Mouse (Mus musculus): ENCODE measurements around the gene Msln.

Msln gene

DNA sequence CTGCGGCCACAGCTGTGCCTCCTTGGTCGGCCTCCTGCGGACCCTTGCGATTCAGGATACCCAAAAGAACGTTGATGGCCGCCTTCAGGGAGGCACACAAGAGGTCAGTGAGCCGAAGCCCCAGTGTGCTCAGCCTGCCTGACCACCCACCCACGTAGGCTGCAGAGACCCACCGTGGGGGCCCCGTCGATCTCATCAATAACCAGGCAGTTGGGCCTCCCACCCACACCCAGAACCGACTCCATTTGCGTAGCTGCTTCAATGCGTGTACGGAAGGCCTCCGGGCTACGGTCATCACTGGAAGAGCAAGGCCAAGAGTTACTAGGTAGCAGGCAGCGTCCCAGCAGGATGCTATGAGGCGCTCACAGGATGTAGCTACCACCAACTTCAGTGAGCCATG lies 30.7 kb downstream of the Msln start:
- no peak for DNase-seq (ENCODE audit: low read depth)

DNA sequence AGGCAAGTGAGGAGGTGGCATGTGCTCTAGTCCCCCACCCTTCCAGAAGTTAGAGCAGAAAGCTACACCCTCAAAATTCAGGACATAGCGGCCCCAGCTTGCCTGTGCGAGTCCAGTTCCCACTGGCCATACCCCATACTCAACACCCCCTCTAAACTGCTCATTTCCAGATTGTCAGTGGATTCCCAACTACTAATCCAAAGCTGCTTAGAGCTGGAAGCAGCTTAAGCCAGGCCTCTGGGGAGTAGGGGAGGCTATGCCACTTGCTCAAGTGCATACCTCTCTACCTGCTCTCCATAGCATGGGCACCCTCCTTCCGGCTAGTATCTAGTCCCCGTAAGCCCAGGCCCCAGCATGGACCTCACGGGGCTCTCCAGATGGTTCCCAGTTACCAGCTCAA lies 32.7 kb downstream of the Msln start:
- no peak for DNase-seq (ENCODE audit: low read depth)

DNA sequence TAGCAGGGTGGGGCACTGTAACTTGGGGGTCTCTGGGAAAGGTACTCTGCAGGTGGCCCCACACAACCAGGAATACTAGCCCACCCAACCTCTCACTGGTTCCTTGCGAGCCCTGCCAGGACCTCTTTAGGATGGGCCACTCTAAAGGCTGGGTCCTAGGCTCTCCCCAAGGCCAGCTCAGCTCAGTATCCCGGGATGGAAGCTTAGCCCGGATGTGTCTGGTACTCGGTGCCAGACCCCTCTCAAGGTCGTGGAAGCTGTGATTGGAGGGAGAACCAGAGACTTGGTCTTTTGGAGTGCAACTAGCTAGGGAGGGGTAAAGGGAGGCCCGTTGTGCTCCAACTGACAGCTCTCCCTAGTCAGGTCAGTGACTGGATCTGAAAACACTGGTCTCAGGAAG lies 36.5 kb downstream of the Msln start:
- no peak for DNase-seq (ENCODE audit: low read depth)

DNA sequence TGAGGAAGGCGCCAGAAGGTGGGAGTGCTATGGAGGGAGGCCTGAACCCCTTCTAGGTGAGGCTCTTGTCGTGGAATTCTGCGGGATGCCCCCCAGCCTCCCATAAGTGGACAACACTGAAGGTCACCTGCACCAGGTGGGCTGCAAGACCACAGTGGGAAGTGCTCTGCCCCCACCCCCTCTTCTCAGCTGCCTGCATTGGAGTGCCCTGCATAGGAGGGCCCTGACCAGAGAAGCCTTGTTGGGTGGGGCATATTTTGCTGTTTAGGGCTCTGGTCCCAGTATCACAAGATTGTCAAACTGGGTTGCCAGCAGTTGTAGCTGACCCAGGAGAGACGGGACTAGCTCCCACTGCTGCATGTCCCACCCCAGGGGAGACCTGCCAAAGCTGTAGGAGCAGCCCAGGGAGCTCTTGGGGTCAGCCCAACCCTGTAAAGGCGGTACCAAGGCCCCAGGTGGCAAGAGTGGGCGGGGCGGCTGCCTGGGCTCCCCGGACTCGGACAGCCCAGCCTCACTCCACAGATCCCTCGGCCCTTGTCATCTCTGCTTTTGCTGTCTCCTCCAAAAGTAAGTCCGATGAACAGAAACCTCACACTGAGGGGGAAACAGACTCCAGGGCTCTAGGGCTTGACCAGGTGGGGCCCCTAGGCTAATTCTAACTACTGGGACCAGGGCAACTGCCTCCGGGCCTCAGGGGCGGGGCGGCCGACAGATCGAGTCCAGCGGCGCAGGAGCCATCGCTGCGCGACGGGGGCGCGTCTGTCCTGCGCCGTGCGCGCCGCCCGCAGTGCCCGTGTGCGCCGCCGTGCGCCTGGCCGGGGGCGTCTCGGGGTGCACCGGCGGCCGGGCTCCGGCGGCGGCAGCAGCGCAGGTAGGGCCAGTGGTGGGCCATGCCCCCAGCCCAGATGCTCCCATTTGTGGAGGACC lies 37.2 kb downstream of the Msln start, which contains the start of gene Gng13:
Gene Gng13, plus strand, starts transcription at position 461 of the 927 bp plus-strand sequence.
- DNase-seq (ENCODE audit: low read depth), result no peak

DNA sequence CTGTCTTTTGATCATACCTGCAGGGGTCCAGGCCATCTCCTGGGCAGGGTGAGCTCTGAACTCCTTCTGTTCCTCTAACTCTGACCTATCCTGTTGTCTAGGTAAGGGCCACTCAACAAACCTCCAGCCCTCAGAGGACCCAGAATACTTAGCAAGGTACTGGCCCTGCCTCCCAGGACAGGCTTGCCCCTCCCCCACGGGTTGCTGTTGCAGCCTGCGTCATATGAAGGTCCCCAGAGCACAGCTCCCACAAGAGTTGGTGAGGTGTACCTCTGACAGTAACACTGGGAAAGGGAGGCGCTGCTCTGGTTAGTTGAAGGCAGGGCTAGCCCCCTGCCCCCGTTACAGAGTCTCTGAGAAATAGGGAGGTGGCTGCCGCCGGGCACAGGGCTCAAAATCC lies 38.0 kb downstream of the Msln start:
- no peak for DNase-seq (ENCODE audit: low read depth)

DNA sequence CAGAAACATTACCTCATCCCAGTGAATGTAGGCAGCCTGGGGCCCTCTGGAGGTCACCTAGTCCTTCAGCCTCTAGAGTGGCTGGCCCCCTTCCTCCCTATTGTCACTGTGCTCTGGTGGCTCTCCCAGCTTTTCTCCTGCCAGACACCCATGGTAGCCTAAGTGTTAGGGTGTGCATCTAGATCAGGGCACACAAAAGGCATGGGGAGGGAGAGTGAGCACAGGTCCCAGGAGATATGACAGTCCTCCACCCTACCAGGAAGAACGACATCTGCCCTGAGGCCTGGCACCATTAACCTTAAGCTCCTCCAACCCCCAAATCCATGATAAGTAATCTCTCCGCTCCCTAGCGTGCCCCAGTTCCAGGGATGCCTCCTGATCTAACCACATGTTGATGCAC lies 38.6 kb downstream of the Msln start:
- no peak for DNase-seq (ENCODE audit: low read depth)

DNA sequence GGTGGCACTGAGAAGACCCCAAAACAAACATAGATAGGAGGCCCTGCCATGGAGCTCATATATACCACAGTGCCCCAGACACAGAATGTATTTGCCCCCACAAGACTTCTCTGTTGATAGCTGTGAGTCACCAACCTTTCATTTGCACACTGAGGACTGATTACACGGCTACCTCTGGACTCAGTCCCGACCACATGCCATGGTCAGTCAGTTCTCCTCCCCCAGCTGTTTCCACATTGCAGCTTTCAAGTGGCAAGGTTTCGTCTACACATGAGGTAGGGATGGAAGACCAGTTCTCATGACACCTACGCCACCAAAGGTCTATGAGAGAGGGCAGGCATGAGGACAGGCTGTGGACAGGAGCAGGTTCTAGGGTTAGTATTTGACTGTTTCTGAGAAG lies 43.0 kb downstream of the Msln start:
- DNase-seq (ENCODE audit: low read depth), result no peak

DNA sequence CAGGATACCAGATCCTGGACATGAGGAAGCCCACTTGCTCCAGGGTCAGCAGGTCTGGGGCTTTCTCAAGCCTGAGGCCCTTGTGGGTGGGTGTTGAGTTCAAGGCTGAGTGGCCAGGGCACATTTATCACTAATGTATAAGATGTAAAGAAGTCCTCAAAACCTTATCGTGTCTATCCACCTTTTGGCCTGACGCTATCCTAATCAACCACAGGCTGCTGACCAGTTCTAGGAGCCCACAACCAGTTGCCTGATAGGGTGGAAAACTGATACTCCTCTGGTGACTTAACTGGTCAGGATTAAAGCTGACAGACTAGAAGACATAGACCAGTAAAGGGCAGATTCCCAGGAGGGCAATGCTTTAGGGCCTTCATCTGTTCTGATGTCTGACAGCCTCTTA lies 44.2 kb downstream of the Msln start:
- DNase-seq (ENCODE audit: low read depth), result no peak

DNA sequence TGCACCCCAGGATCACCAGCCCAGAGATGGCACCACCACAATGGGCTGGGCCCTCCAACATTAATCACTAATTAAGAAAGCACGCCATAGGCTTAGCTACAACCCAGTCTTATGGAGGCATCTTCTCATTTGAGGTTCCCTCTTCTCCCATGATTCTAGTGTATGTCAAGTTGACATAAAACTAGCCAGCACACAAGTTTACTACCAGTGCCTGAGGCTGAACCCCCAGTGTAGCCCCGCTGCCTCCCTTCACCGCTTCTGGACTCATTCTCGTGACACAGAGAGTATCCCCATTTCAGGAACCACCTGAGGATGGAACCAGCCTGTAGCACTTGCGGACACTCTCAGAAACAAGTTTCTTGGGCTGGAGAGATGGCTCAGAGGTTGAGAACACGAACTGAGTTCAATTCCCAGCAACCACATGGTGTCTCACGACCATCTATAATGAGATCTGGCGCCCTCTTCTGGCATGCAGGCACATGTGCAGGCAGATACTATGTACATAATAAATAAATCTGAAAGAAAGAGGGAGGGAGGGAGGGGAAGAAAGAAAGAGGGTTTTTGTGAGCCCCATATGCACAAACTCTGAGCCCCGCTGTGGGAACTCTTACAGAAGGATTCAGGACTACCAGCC lies 53.2 kb downstream of the Msln start:
- no peak for DNase-seq (ENCODE audit: low read depth)
